Mouse (Mus musculus) thymus, postnatal 0 days (tissue): ENCODE results near the gene Ttc25. TPM values are rescaled to one million over a fixed set of nuclear protein-coding genes. Genes with fewer than 3 reads are reported as not detected.

Experiments
- DNase-seq: peaks from one replicate; pipeline ENCODE4 v3.0.0-alpha.2; 2015; ENCODE audit warnings: low spot score
- polyA plus RNA-seq: library from polyadenylated mRNA; unstranded; fragments of >200 nt; fragmentation: Nextera tagmentation; extraction: Ambion mirVana; gene quantifications from 2 replicates; pipeline ENCODE4 v1.2.1, GENCODE M21; 2015

Gene Ttc25
- 0.56 and 0.57 TPM in 2 replicates for polyA plus RNA-seq

- DNase-seq: peak; percentile 80
Measured at GRCm38 (mm10) chr11:100544832-100545745, at the start of gene Ttc25. Gene Ttc25 (plus strand): TSS chr11:100545607.

- DNase-seq: no peak
Measured at GRCm38 (mm10) chr11:100500241-100500640, 45.2 kb upstream of the Ttc25 start.

GRCm38 (mm10) chr11:100500651-100501050 lies 44.8 kb upstream of the Ttc25 start:
- no peak for DNase-seq

- no peak for DNase-seq
Measured at GRCm38 (mm10) chr11:100501321-100501720, 44.1 kb upstream of the Ttc25 start.

GRCm38 (mm10) chr11:100504990-100505660 lies 40.3 kb upstream of the Ttc25 start:
- DNase-seq: no peak

- no peak for DNase-seq
Measured at GRCm38 (mm10) chr11:100505997-100506396, 39.4 kb upstream of the Ttc25 start.

- DNase-seq: no peak
Measured at GRCm38 (mm10) chr11:100510556-100510955, 34.9 kb upstream of the Ttc25 start.

GRCm38 (mm10) chr11:100512384-100512783 lies 33.0 kb upstream of the Ttc25 start:
- DNase-seq: no peak

- DNase-seq: no peak
Measured at GRCm38 (mm10) chr11:100513716-100514115, 31.7 kb upstream of the Ttc25 start.

- no peak for DNase-seq
Measured at GRCm38 (mm10) chr11:100515061-100515460, 30.3 kb upstream of the Ttc25 start.

GRCm38 (mm10) chr11:100515789-100516188 lies 29.6 kb upstream of the Ttc25 start:
- DNase-seq: no peak

- no peak for DNase-seq
Measured at GRCm38 (mm10) chr11:100516291-100516690, 29.1 kb upstream of the Ttc25 start.

GRCm38 (mm10) chr11:100518188-100518591 lies 27.2 kb upstream of the Ttc25 start:
- DNase-seq: no peak

GRCm38 (mm10) chr11:100519188-100519587 lies 26.2 kb upstream of the Ttc25 start:
- no peak for DNase-seq

- DNase-seq: no peak
Measured at GRCm38 (mm10) chr11:100520838-100521237, 24.6 kb upstream of the Ttc25 start.

- DNase-seq: no peak
Measured at GRCm38 (mm10) chr11:100524358-100524757, 21.0 kb upstream of the Ttc25 start.

GRCm38 (mm10) chr11:100524987-100525630 lies 20.3 kb upstream of the Ttc25 start:
- DNase-seq: no peak

GRCm38 (mm10) chr11:100526052-100526816 lies 19.2 kb upstream of the Ttc25 start:
- DNase-seq: no peak

GRCm38 (mm10) chr11:100527066-100527457 lies 18.3 kb upstream of the Ttc25 start:
- peak; percentile 62 for DNase-seq

GRCm38 (mm10) chr11:100527458-100528374 lies 17.7 kb upstream of the Ttc25 start, which contains the start of gene Acly:
Gene Acly (minus strand): TSS chr11:100528000.
- DNase-seq: peak; percentile 99
